ENCODE assay signal across 19 mouse cellular contexts in the genomic region with DNA sequence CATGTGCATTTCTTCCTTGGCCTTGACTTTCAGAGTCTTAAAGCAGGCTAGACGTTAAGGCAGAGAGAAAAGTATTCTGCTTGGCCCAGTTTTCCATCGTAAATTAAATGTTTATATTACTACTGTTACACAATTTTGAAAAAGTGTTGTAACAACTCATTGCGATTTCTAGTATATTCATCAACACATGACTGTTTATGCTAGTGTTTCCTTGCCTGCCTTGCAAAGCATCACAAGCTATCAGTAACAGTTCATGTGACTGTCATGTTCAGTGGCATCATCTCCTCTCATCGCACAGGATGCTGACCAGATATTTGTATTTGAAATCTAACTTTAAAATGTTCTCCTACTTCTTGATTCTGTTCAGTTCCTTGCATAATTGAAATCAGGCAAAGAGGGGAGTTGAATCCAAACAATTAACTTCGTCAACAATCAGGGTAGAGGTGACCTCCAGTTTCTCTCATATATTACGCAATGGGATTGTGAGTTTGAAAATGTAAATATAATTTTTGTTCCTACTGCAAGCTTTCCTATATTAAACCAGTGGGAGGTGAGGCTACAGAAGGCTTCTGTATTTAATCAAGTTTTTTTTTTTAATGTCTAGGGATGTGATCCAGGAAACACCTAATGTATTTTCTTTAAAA.
"Had no signal": no experiment of that assay in that cellular context is flagged by ENCODE, and none has a peak within 500 bp of the region (broad histone marks: within the 10 kb centered on the region; RNA-seq: fewer than 3 reads in every experiment).

No protein-coding gene starts in this region.

- H3K4me3 ChIP-seq: liver, embryonic 13.5 days; liver, embryonic 15.5 days; megakaryocyte, embryonic 14.5 days; midbrain, embryonic 13.5 days; midbrain, embryonic 15.5 days; neural tube, embryonic 12.5 days had no signal

- H3K36me3 ChIP-seq: liver, embryonic 13.5 days; liver, embryonic 15.5 days; midbrain, embryonic 13.5 days; midbrain, embryonic 15.5 days; neural tube, embryonic 12.5 days had no signal

- H3K27me3 ChIP-seq: liver, embryonic 13.5 days; liver, embryonic 15.5 days; megakaryocyte, embryonic 14.5 days; midbrain, embryonic 13.5 days; midbrain, embryonic 15.5 days; neural tube, embryonic 12.5 days had no signal

- H3K4me2 ChIP-seq: liver, embryonic 11.5 days; liver, embryonic 13.5 days; liver, embryonic 15.5 days; midbrain, embryonic 11.5 days; midbrain, embryonic 13.5 days; midbrain, embryonic 15.5 days; neural tube, embryonic 12.5 days had no signal

- H3K9ac ChIP-seq: liver, embryonic 13.5 days; liver, embryonic 15.5 days; liver, postnatal 0 days; midbrain, embryonic 13.5 days; midbrain, embryonic 15.5 days; neural tube, embryonic 12.5 days had no signal

- ATAC-seq: liver, postnatal 0 days; midbrain, embryonic 13.5 days; midbrain, embryonic 15.5 days had no signal

- H3K4me1 ChIP-seq: liver, embryonic 13.5 days; liver, embryonic 15.5 days; megakaryocyte, embryonic 14.5 days; midbrain, embryonic 13.5 days; midbrain, embryonic 15.5 days; neural tube, embryonic 12.5 days had no signal

- H3K27ac ChIP-seq: liver, embryonic 13.5 days; liver, embryonic 15.5 days; macrophage; midbrain, embryonic 13.5 days; midbrain, embryonic 15.5 days; neural tube, embryonic 12.5 days had no signal

- H3K9me3 ChIP-seq: liver, embryonic 13.5 days; liver, embryonic 15.5 days; megakaryocyte, embryonic 14.5 days; midbrain, embryonic 13.5 days; midbrain, embryonic 15.5 days; neural tube, embryonic 12.5 days had no signal

- DNase-seq: liver; liver, embryonic 13.5 days; liver, postnatal 0 days; retina, postnatal 1 day; right cerebral cortex, adult 18-20 months; right cerebral cortex, postnatal 25 days; right cerebral cortex, postnatal 4 days; spleen, adult 18-20 months; thymus, adult 18-20 months; thymus, postnatal 14 days; thymus, postnatal 36 days had no signal
